Mouse (Mus musculus) gastrocnemius, postnatal 14 days (tissue): Measurements from ENCODE around the gene Capza3. TPM values are rescaled to one million over a fixed set of nuclear protein-coding genes. Genes with fewer than 3 reads are reported as not detected.

ENCODE experiments used
- DNase-seq: peaks from one replicate; pipeline ENCODE4 v3.0.0; 2021; ENCODE audit warnings: mixed read lengths
- intact Hi-C: fragments of 180-260 bp; cut with DNase I; formaldehyde crosslinking; loops from one replicate; pipeline ENCODE4 v1.15.1; 2025; ENCODE audit warnings: low total_unique reads
- long read RNA-seq, 2 experiments: library from polyadenylated mRNA; stranded (forward); transcript quantifications; one replicate each; pipeline ENCODE4 v2.0.0; 2021
- total RNA-seq, 2 experiments: library from RNA; stranded (reverse); gene quantifications; 2 replicates each; pipeline ENCODE4 v1.2.3; 2021

The Capza3 gene
- total RNA-seq: not detected
- long read RNA-seq, experiment 1: 0 reads
- long read RNA-seq, experiment 2: 0 reads

GRCm38 (mm10) chr6:140040952-140041351 lies at the start of gene Capza3:
Gene Capza3 (plus strand): TSS chr6:140041252.
- DNase-seq: no peak
- intact Hi-C loops: no loop called here

- intact Hi-C loops: no loop called here
- DNase-seq: no peak
Measured at GRCm38 (mm10) chr6:140005181-140005580, 35.9 kb upstream of the Capza3 start.

DNA sequence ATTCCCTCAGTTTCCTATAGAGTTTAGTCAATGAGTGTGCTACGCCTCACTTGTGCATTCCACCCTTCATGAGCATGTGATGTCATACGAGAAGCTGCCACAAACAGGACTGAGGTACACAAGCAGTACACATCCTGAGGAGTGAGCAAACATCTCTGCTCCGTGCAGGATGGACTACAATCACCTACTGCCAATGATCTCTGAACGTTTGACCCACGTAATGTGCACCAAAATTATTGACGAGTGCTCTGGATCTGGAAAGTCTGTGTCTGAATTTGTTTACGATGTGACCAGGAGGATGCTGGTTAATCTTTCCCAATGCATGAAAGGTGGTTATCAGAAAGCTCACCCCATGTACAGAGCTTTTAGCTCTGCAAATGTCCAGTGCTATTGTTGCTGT lies 16.6 kb upstream of the Capza3 start:
- DNase-seq: no peak
- intact Hi-C loops: no loop called here

DNA sequence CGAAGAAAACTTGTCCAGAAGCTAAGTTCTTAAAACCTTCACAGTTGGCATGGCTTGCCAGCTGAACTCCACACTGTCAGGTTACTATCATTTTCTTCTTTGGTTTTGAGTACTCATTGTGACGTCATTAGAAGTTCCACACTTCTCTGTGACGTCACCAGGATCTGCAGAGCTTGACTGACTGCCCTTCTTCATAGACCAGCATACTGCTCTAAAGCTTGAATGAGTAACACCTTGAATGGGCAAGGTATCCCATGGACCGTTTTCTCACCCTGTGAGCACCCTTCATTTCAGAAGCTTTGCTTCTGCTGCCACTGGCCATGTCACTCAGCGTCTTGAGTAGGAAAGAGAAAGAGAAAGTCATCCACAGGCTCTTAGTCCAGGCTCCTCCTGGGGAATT lies 305 bp downstream of the Capza3 start, which contains the start of gene Plcz1:
Plcz1 (minus strand) TSS at position 101 of the 400 bp plus-strand sequence.
- no peak for DNase-seq
- intact Hi-C loops: no loop called here

DNA sequence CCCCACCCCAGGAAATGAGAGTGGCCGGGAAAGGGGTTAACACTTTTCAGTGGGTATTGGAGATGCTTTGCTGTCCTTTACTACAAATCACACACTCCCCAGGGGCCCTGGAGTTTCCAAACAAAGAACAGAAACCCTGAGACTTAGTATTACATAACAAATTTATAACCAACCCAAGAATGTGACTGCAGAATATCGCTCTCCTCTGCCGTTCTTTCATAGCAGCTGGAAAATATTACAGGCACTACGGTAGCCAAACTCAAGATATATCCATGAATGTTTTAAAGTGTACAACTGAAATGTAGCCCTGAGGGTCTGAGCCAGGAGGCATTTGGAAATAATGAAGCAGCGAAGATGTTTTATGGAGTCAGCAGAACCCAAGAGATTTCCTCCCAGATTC lies 10.4 kb downstream of the Capza3 start:
- DNase-seq: peak; percentile 61
- intact Hi-C loops: no loop called here

GRCm38 (mm10) chr6:140054271-140054928 lies 13.3 kb downstream of the Capza3 start:
- DNase-seq: no peak
- intact Hi-C loops: no loop called here

- DNase-seq: no peak
- intact Hi-C loops: no loop called here
Measured at GRCm38 (mm10) chr6:140069177-140069576, 28.1 kb downstream of the Capza3 start.

GRCm38 (mm10) chr6:140080933-140081332 lies 39.9 kb downstream of the Capza3 start:
- intact Hi-C loops: no loop called here
- no peak for DNase-seq

DNA sequence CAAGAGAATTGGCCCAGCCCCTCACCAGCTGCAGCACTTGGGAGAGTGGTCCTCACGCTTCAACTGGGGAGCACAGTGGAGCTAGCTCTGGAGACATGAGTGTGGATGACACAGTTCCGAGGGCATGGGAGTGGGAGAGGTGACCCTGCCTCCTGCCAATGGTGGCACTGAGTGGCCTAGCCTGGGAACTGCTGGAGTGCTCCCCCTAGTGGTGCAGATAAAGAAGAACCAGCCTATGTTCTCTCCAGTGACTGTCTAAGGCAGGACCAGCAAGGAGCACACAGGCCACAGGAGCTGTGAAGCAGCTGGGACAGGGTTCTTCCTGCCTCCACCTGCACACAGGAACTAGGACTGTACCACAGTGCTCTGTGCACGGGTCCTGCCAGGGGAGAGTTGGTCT lies 40.7 kb downstream of the Capza3 start:
- no peak for DNase-seq
- intact Hi-C loops: no loop called here

GRCm38 (mm10) chr6:140089855-140090254 lies 48.8 kb downstream of the Capza3 start:
- intact Hi-C loops: no loop called here
- no peak for DNase-seq

Other genes with a start within 250 kb of the Capza3 start
- not detected for gene Plcz1, start 205 bp downstream of the Capza3 start, total RNA-seq